Mouse (Mus musculus) cerebellum, adult 9-10 months (tissue): ENCODE results near the gene Kdm7a.
A peak's percentile ranks its signal among the peaks of the same experiment; 100 is the strongest.

Source experiments
- DNase-seq: peaks from one replicate; pipeline ENCODE4 v3.0.0; 2022

Gene Kdm7a

GRCm38 (mm10) chr6:39205650-39206580 lies 674 bp downstream of the Kdm7a start:
- peak; percentile 34 for DNase-seq

GRCm38 (mm10) chr6:39205064-39205649 lies 1.4 kb downstream of the Kdm7a start:
- peak; percentile 68 for DNase-seq

- no peak for DNase-seq
These were observed 2.1 kb downstream of the Kdm7a start for GRCm38 (mm10) chr6:39204444-39204843.

- no peak for DNase-seq
These were observed 3.4 kb downstream of the Kdm7a start for GRCm38 (mm10) chr6:39203236-39203635.

- no peak for DNase-seq
These were observed 13.6 kb downstream of the Kdm7a start for GRCm38 (mm10) chr6:39193006-39193405.

GRCm38 (mm10) chr6:39191518-39191917 lies 15.1 kb downstream of the Kdm7a start:
- no peak for DNase-seq

- peak; percentile 49 for DNase-seq
These were observed 19.4 kb downstream of the Kdm7a start for GRCm38 (mm10) chr6:39187227-39187626.

- no peak for DNase-seq
These were observed 37.5 kb downstream of the Kdm7a start for GRCm38 (mm10) chr6:39169089-39169488.

- no peak for DNase-seq
These were observed 41.7 kb downstream of the Kdm7a start for GRCm38 (mm10) chr6:39164891-39165290.

GRCm38 (mm10) chr6:39161975-39162374 lies 44.6 kb downstream of the Kdm7a start:
- DNase-seq = no peak

- peak; percentile 26 for DNase-seq
These were observed 60.5 kb downstream of the Kdm7a start for GRCm38 (mm10) chr6:39146041-39146440.

- DNase-seq = no peak
These were observed 74.0 kb downstream of the Kdm7a start for GRCm38 (mm10) chr6:39132556-39132955.

GRCm38 (mm10) chr6:39131480-39131879 lies 75.1 kb downstream of the Kdm7a start:
- DNase-seq = no peak

GRCm38 (mm10) chr6:39124719-39125118 lies 81.9 kb downstream of the Kdm7a start:
- no peak for DNase-seq

- no peak for DNase-seq
These were observed 85.9 kb downstream of the Kdm7a start for GRCm38 (mm10) chr6:39120685-39121084.

- no peak for DNase-seq
These were observed 88.1 kb downstream of the Kdm7a start for GRCm38 (mm10) chr6:39118456-39118881.

GRCm38 (mm10) chr6:39117584-39118455 lies 88.8 kb downstream of the Kdm7a start, which contains the start of gene Parp12:
Parp12 (minus strand) TSS chr6:39118349.
- DNase-seq = no peak

- DNase-seq = no peak
These were observed 91.2 kb downstream of the Kdm7a start for GRCm38 (mm10) chr6:39115438-39115837.

GRCm38 (mm10) chr6:39113141-39113540 lies 93.4 kb downstream of the Kdm7a start:
- peak; percentile 78 for DNase-seq

- no peak for DNase-seq
These were observed 93.9 kb downstream of the Kdm7a start for GRCm38 (mm10) chr6:39112701-39113100.

- no peak for DNase-seq
These were observed 99.8 kb downstream of the Kdm7a start for GRCm38 (mm10) chr6:39106812-39107211.

GRCm38 (mm10) chr6:39104631-39105030 lies 102.0 kb downstream of the Kdm7a start:
- no peak for DNase-seq
